Mouse (Mus musculus) small intestine, adult 2 months (tissue): ENCODE measurements around the gene Fyn. TPM values are rescaled to one million over a fixed set of nuclear protein-coding genes. Genes with fewer than 3 reads are reported as not detected.

Experiments used
- H3K27ac ChIP-seq: fragments of 200-500 bp; 2 replicates; pipeline ENCODE4 v1.5.1; 2012; ENCODE audit warnings: low read depth, low read length, control low read depth, inconsistent platforms; ENCODE audit not compliant: insufficient read depth
- H3K27me3 ChIP-seq: fragments of 200-500 bp; 2 replicates; pipeline ENCODE4 v1.6.1; 2012; ENCODE audit warnings: mild to moderate bottlenecking, moderate library complexity, low read length, inconsistent platforms; ENCODE audit not compliant: control insufficient read depth, insufficient read depth
- H3K36me3 ChIP-seq: fragments of 200-500 bp; 2 replicates; pipeline ENCODE4 v1.6.1; 2012; ENCODE audit warnings: mild to moderate bottlenecking, low read length, control low read depth, inconsistent platforms; ENCODE audit not compliant: control insufficient read depth, insufficient read depth
- H3K4me1 ChIP-seq: fragments of 200-500 bp; 2 replicates; pipeline ENCODE4 v1.6.1; 2012; ENCODE audit warnings: low read length, inconsistent platforms, mixed read lengths; ENCODE audit not compliant: control insufficient read depth, insufficient read depth, insufficient read length
- H3K4me3 ChIP-seq: fragments of 200-500 bp; 2 replicates; pipeline ENCODE4 v1.5.1; 2012; ENCODE audit warnings: low read depth, mild to moderate bottlenecking, control low read depth, inconsistent platforms, low read length, moderate library complexity
- CTCF ChIP-seq: fragments of 200-500 bp; IDR thresholded peaks from 2 replicates; pipeline ENCODE4 v1.5.1; 2012; ENCODE audit warnings: low read depth, mild to moderate bottlenecking, control low read depth, inconsistent platforms, low read length, moderate library complexity, mixed read lengths; ENCODE audit not compliant: insufficient replicate concordance, insufficient read length; ENCODE audit errors: extremely low read depth
- POLR2A ChIP-seq: fragments of 200-500 bp; IDR thresholded peaks from 2 replicates; pipeline ENCODE4 v1.6.1; 2012; ENCODE audit warnings: low read depth, mild to moderate bottlenecking, control low read depth, inconsistent platforms, low read length, moderate library complexity
- WGBS: fragments of 180-500 bp; shearing (Covaris S2); methylation state at CpG from one replicate; pipeline ENCODE4 v1.1.7; 2018; 5-methylcytosine and 5-hydroxymethylcytosine counted together
- polyA plus RNA-seq: library from polyadenylated mRNA; depleted of rRNA; stranded (reverse); fragments of >200 nt; gene quantifications from 2 replicates; pipeline ENCODE4 v1.2.3, GENCODE M21; 2012

Gene Fyn
- polyA plus RNA-seq, 1 experiment: 7.3 TPM

DNA sequence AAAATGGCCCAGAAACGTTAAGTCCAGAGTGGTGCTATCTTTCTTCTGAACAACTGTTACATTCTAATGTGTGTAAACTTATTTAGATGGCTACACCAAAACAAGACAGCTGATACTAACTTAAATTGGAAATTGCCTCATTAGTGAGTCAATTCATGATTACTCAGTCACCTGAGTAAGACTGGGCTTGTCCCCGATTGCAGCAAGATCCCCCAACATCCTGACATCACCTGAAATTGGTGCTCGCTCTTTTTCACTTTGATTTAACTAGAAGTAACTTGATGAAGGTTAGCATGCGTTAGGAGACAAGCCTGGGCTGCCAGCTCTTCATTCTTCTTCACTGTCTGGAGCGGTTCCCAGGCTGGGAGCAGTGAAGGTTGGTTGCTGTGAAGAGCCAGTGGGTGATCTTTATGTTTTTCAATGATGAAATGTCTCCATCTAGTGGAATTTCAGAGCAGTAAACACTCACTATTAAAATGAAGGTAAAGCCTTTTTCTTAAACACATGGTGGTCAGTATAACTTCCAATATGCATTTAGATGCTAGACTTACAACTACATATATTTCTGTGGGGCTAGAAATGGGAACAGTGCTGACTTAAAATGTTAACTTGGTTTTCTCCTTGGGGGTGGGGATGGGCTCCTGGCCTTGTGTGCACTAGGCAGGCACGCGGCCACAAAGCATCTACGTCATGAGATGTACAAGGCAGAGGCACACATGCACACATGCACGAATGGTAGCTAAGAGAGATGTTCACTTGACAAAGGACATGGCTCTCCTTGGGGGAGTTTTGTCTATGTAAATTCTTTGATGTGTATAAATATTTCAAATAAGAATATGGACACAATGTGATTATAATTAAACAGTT, 151.7 kb downstream of the Fyn start:
- H3K4me1 ChIP-seq: no peaks in the 10 kb centered on the region; the same call in 1 of the 2 replicates
- H3K27me3 ChIP-seq: no peaks in the 10 kb centered on the region
- H3K4me3 ChIP-seq: no peak overlapping the region
- TF ChIP-seq POLR2A (no peak), CTCF (peak; percentile 59; the same call in 1 of the 2 replicates)
- no peaks in the 10 kb centered on the region for H3K36me3 ChIP-seq
- 62% methylated on average over 9 of the region's 9 CpGs for WGBS
- no peak overlapping the region for H3K27ac ChIP-seq

- WGBS: 85% methylated on average over 1 of the region's 1 CpGs
- no peak for TF ChIP-seq POLR2A
- no peak for TF ChIP-seq CTCF
- H3K27ac ChIP-seq: no peak overlapping the region
Measured at GRCm38 (mm10) chr10:39521327-39521726, 152.7 kb downstream of the Fyn start.

DNA sequence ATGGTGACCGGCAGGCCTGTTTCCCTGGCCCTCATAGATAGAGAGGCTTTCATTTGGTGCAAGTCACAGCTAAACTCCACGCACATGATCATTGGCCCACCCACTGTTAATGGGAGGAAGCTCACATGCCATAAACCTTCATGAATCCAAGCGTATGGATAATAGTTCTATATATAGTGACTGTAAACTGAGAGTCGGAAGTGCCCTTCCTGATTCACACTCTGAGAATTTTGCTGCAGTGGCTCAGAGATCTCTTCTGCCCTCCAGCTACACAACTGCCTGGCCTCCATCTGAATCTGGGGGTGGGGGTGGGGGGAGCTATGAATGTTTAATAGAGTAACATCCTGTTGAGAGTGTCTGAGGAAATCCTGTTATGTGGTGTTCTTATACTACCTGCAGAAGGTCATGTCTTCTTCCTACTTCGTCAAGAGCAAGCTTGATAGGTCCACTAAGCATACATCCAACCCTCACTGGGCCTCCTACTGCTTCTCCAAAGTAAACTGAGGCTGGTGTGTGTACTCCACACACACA, 153.3 kb downstream of the Fyn start:
- no peak overlapping the region for H3K4me3 ChIP-seq
- WGBS: 78% methylated on average over 5 of the region's 5 CpGs
- no peaks in the 10 kb centered on the region; the same call in 1 of the 2 replicates for H3K4me1 ChIP-seq
- H3K36me3 ChIP-seq: no peaks in the 10 kb centered on the region; the same call in 1 of the 2 replicates
- TF ChIP-seq CTCF: no peak
- TF ChIP-seq POLR2A: no peak
- no peaks in the 10 kb centered on the region for H3K27me3 ChIP-seq
- H3K27ac ChIP-seq: no peak overlapping the region

More at GRCm38 (mm10) chr10:39521327-39521726, 152.7 kb downstream of the Fyn start:
- Histone ChIP-seq H3K36me3 (no peaks in the 10 kb centered on the region; the same call in 1 of the 2 replicates), H3K4me3 (no peak overlapping the region), H3K27me3 (no peaks in the 10 kb centered on the region), H3K4me1 (no peaks in the 10 kb centered on the region; the same call in 1 of the 2 replicates)

DNA sequence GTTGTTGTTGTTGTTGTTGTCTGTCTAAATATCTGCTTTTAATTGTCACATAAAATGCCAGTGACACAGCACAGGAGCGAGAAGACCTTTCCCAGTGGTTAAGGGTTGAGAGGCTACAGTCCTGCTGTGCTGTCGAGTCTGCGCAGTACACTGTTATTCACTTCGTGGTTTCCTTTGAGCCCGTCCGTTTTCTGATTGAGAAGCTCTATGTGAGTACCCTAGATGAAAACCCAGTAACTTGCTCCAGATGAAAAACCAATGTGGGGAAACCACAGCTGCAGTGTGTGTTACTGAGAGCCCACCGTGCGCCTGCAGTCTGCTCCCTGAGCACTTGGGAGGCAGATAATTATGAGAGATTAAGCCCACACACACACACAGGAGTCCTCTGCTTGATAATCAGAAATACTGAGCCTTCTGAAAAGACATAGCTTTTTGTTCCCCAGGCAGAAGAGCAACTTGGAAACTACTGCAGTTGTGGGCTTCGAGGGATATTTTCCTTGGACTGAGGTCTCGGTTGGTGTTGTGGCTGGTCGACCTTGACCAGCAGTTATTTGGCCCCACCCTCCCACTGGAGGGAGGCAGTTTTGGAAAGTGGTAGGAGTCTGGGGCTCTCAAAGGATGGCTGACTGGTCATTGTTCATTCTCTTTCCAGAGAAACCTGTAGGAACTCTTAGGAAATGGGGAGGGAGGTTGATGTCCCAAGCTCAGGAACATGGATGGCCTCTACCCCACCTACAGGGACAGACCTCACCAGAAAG, 154.4 kb downstream of the Fyn start:
- no peaks in the 10 kb centered on the region for H3K27me3 ChIP-seq
- 79% methylated on average over 11 of the region's 11 CpGs for WGBS
- no peak overlapping the region for H3K27ac ChIP-seq
- no peak for TF ChIP-seq CTCF
- no peak for TF ChIP-seq POLR2A
- H3K4me1 ChIP-seq: no peaks in the 10 kb centered on the region; the same call in 1 of the 2 replicates
- no peaks in the 10 kb centered on the region; the same call in 1 of the 2 replicates for H3K36me3 ChIP-seq
- no peak overlapping the region for H3K4me3 ChIP-seq

DNA sequence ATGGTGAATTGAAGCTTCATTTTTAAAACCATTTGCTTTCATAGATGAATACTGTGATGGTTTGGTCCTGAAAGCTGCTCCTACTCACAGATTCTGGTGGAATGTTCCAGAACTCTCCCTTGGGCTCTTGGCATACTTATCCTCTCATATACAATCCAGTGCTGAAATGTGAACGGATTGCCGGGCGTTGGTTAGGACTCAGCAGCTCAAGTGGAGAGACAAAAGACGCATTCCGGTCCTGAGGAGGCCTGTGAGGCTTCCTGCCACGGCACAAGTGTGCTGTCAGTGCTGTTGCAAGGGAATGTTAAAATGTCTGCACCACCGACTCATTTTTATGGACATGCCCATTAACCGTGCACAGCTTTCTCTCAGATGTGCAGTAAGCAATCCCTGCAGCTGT, 155.7 kb downstream of the Fyn start:
- WGBS: 85% methylated on average over 8 of the region's 8 CpGs

GRCm38 (mm10) chr10:39525431-39525830, 156.8 kb downstream of the Fyn start:
- no peak for TF ChIP-seq CTCF
- no peak for TF ChIP-seq POLR2A
- 92% methylated on average over 13 of the region's 13 CpGs for WGBS
- Histone ChIP-seq H3K4me1 (no peaks in the 10 kb centered on the region), H3K4me3 (no peak overlapping the region), H3K36me3 (no peaks in the 10 kb centered on the region; the same call in 1 of the 2 replicates), H3K27ac (no peak overlapping the region), H3K27me3 (no peaks in the 10 kb centered on the region)

More for the DNA sequence above, 155.7 kb downstream of the Fyn start:
- Histone ChIP-seq H3K4me3 (no peak overlapping the region), H3K4me1 (no peaks in the 10 kb centered on the region), H3K27ac (no peak overlapping the region), H3K36me3 (no peaks in the 10 kb centered on the region; the same call in 1 of the 2 replicates), H3K27me3 (no peaks in the 10 kb centered on the region)
- TF ChIP-seq POLR2A (no peak), CTCF (no peak)

- Histone ChIP-seq H3K27ac (no peak overlapping the region), H3K36me3 (no peaks in the 10 kb centered on the region; the same call in 1 of the 2 replicates), H3K4me3 (no peak overlapping the region), H3K4me1 (no peaks in the 10 kb centered on the region), H3K27me3 (no peaks in the 10 kb centered on the region)
- 85% methylated on average over 5 of the region's 5 CpGs for WGBS
- TF ChIP-seq POLR2A (no peak), CTCF (no peak)
Measured at GRCm38 (mm10) chr10:39527113-39527512, 158.5 kb downstream of the Fyn start.
